Mouse (Mus musculus) embryonic fibroblast, embryonic 13.5 days (primary cell): ENCODE results near the gene Zfp354c.
A peak's percentile ranks its signal among the peaks of the same experiment; 100 is the strongest.

Experiments
- CTCF ChIP-seq: IDR thresholded peaks from 2 replicates; pipeline ENCODE4 v1.5.1; 2011; ENCODE audit warnings: mild to moderate bottlenecking, control low read depth, low read length, moderate library complexity, borderline replicate concordance; ENCODE audit not compliant: insufficient read depth
- POLR2A ChIP-seq: IDR thresholded peaks from 2 replicates; pipeline ENCODE4 v1.6.1; 2011; ENCODE audit warnings: low read depth, mild to moderate bottlenecking, control low read depth, low read length, moderate library complexity

DNA sequence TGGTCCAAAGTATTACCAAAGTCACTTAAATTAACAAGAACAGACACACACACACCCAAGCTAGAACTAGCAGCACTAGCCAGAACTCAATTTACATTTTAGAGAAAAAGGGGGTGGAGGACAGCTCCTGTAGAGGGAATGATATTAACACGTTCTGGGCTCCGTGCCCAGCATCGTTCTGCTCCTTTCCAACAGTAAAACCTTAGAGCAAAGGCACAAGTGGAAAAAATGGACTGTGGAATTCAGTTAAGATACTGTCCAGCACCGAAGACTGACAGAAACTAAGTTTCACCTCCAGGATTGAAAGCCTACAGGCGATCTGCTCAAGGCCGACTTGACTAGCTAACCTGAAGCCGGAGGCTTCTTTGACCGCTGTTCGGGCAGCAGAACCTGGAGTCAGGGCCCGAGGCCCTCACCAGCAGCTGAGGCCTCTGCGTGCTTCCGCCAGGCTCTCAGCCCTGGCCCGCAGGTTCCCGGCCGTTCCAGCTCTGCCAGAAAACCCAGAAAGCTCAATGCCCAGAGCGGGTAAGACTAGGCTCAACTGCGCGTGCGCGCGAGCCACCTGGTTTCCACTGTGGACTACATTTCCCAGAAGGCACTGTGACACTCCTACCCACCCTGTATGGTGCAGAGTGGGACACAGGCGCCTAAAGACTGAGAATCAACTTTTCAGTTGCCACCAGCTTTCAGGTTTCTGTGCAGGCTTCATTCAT, 13.7 kb upstream of the Zfp354c start, which contains the start of gene Zfp879:
- TF ChIP-seq CTCF: no peak
- TF ChIP-seq POLR2A: peak; percentile 62
